Mouse (Mus musculus): ENCODE measurements at regions not wholly inside any gene's neighbourhood (a gene's known extent, or its start where the extent isn't known, plus 50 kb on each side); places are given as distances from the start of the nearest gene placed in this dataset.

DNA sequence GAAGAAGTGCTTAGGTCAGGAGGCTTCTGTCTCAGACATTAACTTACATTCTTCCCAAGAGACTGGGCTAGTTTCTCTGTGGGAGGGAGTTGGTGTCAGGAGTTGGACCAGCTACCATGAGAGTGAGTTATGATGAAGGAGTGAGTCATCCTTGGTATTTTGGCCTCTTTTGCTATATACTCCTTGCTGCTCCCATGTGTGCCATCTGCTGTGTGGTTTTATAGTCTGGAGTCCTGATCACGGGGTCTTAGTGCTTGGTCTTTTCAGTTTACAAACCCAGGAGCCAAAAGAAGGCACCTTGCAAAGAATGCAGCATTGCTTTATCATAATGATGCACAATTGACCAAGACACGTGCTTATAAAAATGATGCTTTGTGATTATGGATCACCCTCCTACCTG, 56.6 kb downstream of the Zfp503 start:
- no peak for DNase-seq

DNA sequence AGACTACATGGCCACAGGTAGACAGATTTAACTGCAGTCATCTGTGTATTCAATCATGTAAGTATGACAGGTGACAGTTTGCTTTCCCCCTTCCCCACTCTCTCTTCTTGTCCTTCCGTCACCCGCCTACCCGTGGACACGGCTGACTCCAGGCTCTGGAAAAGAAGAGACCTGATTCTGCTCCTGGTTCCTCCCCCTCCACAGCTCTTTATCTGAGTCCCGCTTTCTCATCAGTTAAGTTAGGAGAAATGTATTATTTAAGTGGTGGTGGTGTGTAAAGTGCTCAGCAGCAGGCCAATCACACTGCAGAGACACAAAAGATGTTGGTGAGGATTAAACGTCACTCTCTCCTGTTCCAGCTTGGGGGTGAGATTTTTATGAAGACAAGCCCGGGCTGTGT, 57.5 kb downstream of the Zfp503 start:
- no peak for DNase-seq

DNA sequence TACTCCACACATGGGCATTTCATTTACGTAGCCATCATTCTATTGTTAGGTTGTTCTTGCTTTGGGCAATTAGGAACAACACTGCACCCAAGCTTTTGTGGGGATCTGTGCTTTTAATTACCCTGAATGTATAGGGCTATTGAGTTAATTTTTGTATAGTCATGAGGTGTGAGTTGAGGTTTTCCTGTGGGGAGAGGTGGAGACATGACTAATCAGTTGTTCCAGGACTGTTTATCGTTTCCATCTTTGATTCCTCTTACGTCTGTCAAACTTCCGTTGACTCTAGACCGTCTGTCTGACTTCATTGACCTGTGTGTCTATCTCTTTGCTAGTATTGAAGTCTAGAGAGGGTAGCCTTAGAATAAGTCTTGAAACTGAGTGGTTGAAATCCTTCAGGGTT, 60.4 kb downstream of the Zfp503 start:
- no peak for DNase-seq

DNA sequence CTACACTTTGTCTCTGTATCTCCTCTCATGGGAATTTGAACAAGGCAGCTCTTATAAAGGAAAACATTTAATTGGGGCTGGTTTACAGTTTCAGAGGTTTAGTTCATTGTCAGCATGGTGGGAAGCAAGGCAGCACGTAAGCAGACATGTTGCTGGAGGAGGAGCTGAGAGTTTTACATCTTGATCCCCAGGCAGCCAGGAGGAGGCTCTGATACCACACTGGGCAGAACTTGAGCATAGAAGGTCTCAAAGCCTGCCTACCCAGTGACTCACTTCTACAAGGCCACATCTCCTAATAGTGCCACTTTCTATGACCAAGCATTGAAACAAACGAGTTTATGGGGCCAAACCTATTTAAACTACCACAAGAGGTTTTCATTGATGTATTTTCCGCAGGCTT, 67.9 kb upstream of the Comtd1 start:
- no peak for DNase-seq

DNA sequence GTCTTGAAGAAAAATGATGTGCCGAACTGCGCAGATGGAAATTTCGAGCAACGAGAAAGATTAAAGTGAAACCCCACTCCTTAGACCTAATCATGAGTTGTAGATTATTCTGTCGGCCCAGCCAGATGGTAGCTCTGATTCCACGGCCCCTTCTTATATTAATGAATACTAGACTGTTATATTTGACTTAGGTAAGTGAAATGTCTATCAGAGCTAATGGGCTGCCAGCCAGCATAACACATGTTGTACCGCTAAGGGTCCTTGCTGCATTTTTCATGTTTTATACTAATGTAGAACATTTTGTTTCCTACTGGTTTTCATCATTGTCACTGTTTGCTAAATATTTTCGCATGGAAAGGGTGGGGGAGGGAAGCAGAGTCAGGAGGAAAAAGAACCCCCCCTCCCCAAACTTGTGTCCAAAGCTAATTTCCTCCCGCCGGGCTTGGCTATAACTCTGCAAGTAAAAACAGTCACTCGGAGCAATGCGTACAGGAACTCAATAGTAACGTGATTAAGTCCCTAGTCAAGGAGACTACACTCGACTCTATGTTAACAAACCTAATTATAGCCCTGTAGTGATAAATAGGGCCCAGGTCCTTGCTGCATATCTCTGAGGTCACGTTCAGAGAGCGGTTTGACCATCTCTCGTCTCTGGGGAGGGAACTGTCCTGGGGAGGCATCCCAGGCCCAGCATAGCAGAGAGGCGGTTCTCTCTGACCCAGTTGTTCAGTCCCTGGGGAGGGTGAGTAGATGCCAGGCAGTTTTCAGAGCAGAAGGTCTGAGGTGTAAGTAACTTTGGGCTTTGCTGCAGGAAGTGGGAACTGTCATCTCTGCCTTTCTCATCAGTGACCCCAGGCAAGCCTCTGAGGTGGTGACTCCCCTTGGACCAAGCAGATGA, 56.0 kb upstream of the Comtd1 start:
- no peak for DNase-seq

DNA sequence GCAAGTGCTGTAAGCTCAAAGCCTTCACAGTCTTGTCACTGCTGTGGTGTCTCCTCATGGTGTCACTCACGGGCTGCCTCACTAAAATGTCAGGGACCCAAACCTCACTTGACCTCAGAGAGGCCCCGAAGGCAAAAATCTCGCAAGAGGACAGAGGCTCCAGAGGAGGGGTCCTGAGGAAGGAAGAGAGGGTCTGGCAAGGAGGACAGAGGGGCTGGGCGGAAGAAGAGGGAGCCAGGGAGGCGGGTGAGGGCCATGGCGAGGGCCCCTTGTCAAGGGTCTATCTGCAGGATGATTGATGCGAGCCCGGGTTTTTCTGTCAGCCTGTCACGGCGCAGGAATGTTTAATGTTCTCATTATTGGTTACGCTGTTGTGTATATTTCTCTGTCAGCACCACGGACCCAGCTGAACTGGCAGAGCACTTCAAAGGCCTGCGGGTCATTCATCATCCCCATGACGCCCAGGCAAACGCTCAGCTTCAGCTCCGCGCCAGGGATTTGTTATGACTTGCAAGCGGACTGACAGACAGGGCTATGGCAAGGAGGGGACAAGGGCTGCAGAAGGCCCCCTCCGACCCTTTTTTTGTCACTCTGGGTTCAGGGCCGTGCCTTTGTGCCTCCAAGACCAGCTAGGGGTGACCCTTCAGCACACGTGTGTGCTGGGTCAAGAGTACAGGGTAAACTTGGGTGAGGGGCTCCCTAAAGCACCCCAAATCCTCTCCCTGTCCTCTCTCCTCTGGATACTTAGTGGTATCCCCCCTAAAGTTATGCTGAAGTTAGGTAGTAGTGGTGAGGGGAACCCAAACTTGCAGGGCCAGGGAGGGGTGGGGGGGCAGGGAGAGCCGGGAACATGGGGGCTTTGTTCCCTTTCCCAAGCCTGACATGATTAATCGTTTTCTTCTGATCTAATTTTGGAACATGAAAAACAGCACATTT, 55.1 kb upstream of the Comtd1 start:
- peak; percentile 56 for DNase-seq

DNA sequence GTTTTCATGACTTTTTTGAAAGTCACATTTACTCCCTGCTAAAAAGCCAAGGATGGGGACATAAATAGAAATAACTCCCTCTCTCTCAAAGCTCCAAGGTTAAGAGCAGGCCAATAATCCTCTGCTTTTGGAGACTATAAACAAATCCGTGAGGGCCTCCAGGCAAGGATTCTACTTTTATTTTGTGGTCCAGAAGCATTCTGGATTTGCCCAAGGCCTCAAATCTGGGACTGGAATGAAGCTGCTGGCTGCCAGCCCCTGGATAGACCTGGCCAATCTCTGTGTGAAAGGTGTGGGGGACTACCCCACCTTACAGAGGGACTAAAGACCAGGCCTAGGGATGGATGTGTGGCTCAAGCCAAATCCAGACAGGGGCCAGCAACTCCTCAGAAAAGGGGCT, 54.1 kb upstream of the Comtd1 start:
- no peak for DNase-seq

DNA sequence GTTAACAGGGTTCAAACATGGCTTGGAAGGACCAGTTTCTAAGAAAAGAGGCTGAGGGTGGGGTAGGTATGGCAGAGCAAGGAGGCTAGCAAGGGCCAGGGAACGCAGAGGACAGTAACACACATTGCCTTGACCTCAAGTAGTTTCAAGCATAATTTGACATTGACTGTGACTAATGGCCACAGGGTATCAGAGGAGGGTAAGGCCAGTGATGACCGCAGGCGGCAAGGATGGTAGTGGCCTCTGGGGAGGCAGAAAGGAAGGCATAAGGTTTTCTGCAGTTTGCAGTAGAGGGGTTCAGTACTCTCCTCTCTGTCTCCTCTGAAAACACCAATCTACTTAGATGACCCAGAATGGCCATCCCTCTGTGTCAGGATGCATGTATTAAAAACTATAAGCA, 53.7 kb upstream of the Comtd1 start:
- DNase-seq, result no peak

DNA sequence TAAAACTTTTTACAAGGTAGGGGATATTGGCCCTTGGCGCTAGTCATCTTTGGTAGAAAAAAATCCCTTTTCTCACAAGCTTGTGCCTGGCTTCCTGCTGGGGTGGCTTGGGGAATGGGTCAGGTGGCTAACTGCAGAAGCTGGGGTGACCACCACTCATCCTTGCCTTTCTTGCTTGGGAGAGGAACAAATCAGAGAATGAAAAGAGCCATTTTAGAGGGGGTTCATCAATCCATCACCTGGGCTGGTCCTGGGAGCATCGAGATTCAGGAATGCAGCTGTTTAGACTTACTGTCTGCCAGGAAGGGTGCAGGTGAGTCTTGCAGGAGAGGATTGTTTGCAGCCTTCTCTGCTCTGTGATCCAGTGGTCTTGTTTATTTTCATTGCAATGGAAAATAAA, 52.2 kb upstream of the Comtd1 start:
- no peak for DNase-seq

DNA sequence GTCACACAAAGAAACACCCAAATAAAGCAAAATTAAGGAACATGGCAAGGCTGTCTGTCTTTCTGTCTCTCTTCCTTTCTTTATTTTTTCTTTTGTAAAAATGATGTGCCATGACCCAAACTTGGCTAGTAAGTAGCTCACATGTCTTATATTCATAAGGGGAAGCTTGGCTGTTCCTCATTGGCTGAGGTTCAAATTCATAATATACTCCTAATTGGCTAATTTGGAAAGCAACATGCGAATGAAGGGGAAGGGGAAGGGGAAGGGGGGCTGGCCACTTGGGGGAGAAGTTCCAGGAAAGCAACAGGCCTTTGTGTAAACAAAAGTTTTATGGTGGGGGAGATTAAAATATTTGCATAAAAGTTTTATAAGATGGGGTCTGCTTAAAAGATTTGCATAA, 51.7 kb upstream of the Comtd1 start:
- DNase-seq, result no peak
